9 mouse cellular contexts compared by ENCODE assay signal in the genomic region with DNA sequence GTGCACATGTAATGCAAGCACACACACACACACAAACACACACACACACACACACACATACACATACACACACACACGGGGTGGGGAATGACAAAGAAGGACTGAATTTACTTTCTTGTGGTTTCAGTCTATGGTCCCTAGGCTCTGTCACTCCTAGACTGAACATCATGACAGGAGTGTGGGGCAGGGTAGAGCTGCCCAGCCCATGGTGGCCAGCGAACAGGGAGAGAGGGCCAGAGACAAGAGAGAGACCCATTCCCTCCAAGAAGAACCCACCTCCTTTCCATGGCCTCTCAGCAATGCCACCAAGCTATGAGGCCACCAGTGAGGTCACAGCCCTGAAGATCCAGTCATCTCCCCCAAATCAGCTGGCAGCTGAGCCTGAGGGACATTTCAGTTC.
DNase-seq lines count a peak whose midpoint lies in the region; ATAC-seq and TF ChIP-seq lines count a peak whose summit lies in the region.
"Had no signal": no experiment of that assay in that cellular context is flagged by ENCODE, and none has a peak within 500 bp of the region (broad histone marks: within the 10 kb centered on the region; RNA-seq: fewer than 3 reads in every experiment).

No protein-coding gene starts in this region.

- H3K9me3 ChIP-seq in kidney, postnatal 0 days (replicated peaks; ENCODE audit: low read length): no peaks in the 10 kb centered on the region
- no peaks in the 10 kb centered on the region for H3K9me3 ChIP-seq in forebrain, embryonic 15.5 days
- H3K9me3 ChIP-seq in limb, embryonic 12.5 days: no peaks in the 10 kb centered on the region
- H3K9me3 ChIP-seq in neural tube, embryonic 12.5 days: no peaks in the 10 kb centered on the region

- TF ChIP-seq CTCF in kidney, postnatal 0 days (IDR thresholded peaks at IDR 0.05; ENCODE audit: low read depth): no peak

- H3K4me3 ChIP-seq in kidney, postnatal 0 days (replicated peaks; ENCODE audit: low read depth, low read length): no peak overlapping the region
- no peak overlapping the region for H3K4me3 ChIP-seq in forebrain, embryonic 15.5 days
- H3K4me3 ChIP-seq in limb, embryonic 12.5 days (replicated peaks): no peak overlapping the region
- no peak overlapping the region for H3K4me3 ChIP-seq in neural tube, embryonic 12.5 days

- no peaks in the 10 kb centered on the region for H3K27me3 ChIP-seq in kidney, postnatal 0 days (ENCODE audit: insufficient read depth, low read length)
- 0 out of 2 replicates have a peak, but pooled peaks cover 7% of the 10 kb centered on the region for H3K27me3 ChIP-seq in forebrain, embryonic 15.5 days
- no peaks in the 10 kb centered on the region for H3K27me3 ChIP-seq in limb, embryonic 12.5 days
- H3K27me3 ChIP-seq in neural tube, embryonic 12.5 days (replicated peaks): 0 out of 2 replicates have a peak, but pooled peaks cover 6% of the 10 kb centered on the region
- H3K27me3 ChIP-seq: Patski had no signal

- peaks cover 21% of the 10 kb centered on the region for H3K4me1 ChIP-seq in kidney, postnatal 0 days (replicated peaks; ENCODE audit: insufficient read depth, low read length)
- H3K4me1 ChIP-seq in forebrain, embryonic 15.5 days: peaks cover 18% of the 10 kb centered on the region
- H3K4me1 ChIP-seq in limb, embryonic 12.5 days (replicated peaks): peaks cover 38% of the 10 kb centered on the region
- H3K4me1 ChIP-seq in neural tube, embryonic 12.5 days: peaks cover 17% of the 10 kb centered on the region

- no peak for DNase-seq in kidney, postnatal 0 days (ENCODE audit: low spot score)
- DNase-seq in kidney, postnatal 36 days: no peak
- no peak for DNase-seq in MN1 (ENCODE audit: low spot score)
- DNase-seq in frontal cortex, adult 2 months (ENCODE audit: extremely low spot score in 1 of 2, low spot score in 1 of 2): no peak

- no peak overlapping the region for H3K4me2 ChIP-seq in kidney, postnatal 0 days (ENCODE audit: low read length)
- H3K4me2 ChIP-seq in forebrain, embryonic 15.5 days (replicated peaks): no peak overlapping the region
- peak overlapping the region; percentile 46 for H3K4me2 ChIP-seq in limb, embryonic 12.5 days
- peak overlapping the region; percentile 54; the same call in 1 of the 2 replicates for H3K4me2 ChIP-seq in neural tube, embryonic 12.5 days (replicated peaks)

- 0 out of 2 replicates have a peak, but pooled peaks have one; percentile 16 for ATAC-seq in kidney, postnatal 0 days (replicated peaks; ENCODE audit: low FRiP score, low read depth)
- ATAC-seq in forebrain, embryonic 15.5 days (replicated peaks): 0 out of 2 replicates have a peak, but pooled peaks have one; percentile 30
- no peak for ATAC-seq in limb, embryonic 12.5 days (ENCODE audit: insufficient number of reproducible peaks, insufficient read depth, low FRiP score, low TSS enrichment, low read depth)
- ATAC-seq in neural tube, embryonic 12.5 days (ENCODE audit: low FRiP score, low read depth): no peak
- ATAC-seq in erythroid progenitor cell, adult 5-6 weeks (replicated peaks; ENCODE audit: low FRiP score, poor library complexity, severe bottlenecking): no peak
- ATAC-seq: Patski had no signal

- WGBS in kidney, postnatal 0 days: 55% methylated on average over 2 of the region's 2 CpGs
- WGBS in forebrain, embryonic 15.5 days: 64% methylated on average over 2 of the region's 2 CpGs
- 58% methylated on average over 2 of the region's 2 CpGs for WGBS in limb, embryonic 12.5 days
- WGBS in neural tube, embryonic 12.5 days: 54% methylated on average over 2 of the region's 2 CpGs

- peak overlapping the region; percentile 50 for H3K27ac ChIP-seq in kidney, postnatal 0 days
- H3K27ac ChIP-seq in forebrain, embryonic 15.5 days (replicated peaks): peak overlapping the region; percentile 76
- H3K27ac ChIP-seq in limb, embryonic 12.5 days: peak overlapping the region; percentile 88
- no peak overlapping the region for H3K27ac ChIP-seq in neural tube, embryonic 12.5 days

- no peaks in the 10 kb centered on the region for H3K36me3 ChIP-seq in kidney, postnatal 0 days (ENCODE audit: insufficient read depth, low read length)
- no peaks in the 10 kb centered on the region for H3K36me3 ChIP-seq in forebrain, embryonic 15.5 days
- H3K36me3 ChIP-seq in limb, embryonic 12.5 days: no peaks in the 10 kb centered on the region
- no peaks in the 10 kb centered on the region for H3K36me3 ChIP-seq in neural tube, embryonic 12.5 days

- no peak overlapping the region for H3K9ac ChIP-seq in kidney, postnatal 0 days (ENCODE audit: low read depth, low read length)
- no peak overlapping the region for H3K9ac ChIP-seq in forebrain, embryonic 15.5 days (replicated peaks)
- no peak overlapping the region for H3K9ac ChIP-seq in limb, embryonic 12.5 days (replicated peaks)
- H3K9ac ChIP-seq in neural tube, embryonic 12.5 days: no peak overlapping the region

Comparison
In these comparisons a context has a peak if more than half of its experiments do, and no peak if none do; other contexts are left out.
1. ATAC-seq: peak in kidney, postnatal 0 days (single experiment) and forebrain, embryonic 15.5 days (single experiment); none in limb, embryonic 12.5 days (single experiment), neural tube, embryonic 12.5 days (single experiment) and erythroid progenitor cell, adult 5-6 weeks (single experiment).
2. H3K4me2 ChIP-seq: peak in limb, embryonic 12.5 days (single experiment) and neural tube, embryonic 12.5 days (single experiment); none in kidney, postnatal 0 days (single experiment) and forebrain, embryonic 15.5 days (single experiment).